Mouse (Mus musculus): ENCODE results near the gene Itm2b.

The Itm2b gene

DNA sequence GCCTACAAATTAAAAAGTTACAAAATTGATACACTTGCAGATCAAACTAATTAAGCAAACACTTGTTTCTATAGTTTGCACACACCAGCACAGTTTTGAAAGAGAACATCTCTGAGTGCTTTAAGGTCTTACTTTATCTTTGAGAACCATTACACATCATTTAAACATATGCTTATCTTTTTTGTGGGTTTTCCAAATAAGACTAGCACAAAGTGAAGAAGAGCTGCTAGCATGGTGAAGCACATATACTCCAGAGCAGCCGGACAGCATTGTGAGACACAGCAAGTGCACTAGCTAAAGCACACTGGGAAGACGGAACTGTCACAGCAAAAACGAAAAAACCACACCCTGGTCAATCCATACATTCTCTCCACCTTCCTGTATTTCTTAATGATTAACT lies 62.9 kb downstream of the Itm2b start:
- no peak for DNase-seq (ENCODE audit: low spot score)

DNA sequence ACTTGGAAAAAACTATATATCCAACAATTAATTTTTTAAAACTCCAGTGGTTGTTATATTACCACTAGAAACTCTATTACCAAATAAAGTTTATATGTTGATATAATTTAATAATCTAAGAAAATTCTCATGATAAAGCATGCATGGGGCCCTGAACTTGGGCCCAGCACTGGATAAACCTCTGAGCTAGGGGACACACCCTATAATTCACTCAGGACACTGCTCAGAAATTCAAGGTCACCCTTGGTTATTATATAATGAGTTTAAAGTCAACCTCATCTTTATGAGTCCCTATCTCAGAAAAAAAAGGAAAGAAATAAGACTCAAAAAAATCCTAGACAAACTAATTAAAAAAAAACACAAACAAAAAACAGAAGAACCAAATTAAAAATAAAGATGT lies 68.2 kb downstream of the Itm2b start:
- no peak for DNase-seq (ENCODE audit: low spot score)

DNA sequence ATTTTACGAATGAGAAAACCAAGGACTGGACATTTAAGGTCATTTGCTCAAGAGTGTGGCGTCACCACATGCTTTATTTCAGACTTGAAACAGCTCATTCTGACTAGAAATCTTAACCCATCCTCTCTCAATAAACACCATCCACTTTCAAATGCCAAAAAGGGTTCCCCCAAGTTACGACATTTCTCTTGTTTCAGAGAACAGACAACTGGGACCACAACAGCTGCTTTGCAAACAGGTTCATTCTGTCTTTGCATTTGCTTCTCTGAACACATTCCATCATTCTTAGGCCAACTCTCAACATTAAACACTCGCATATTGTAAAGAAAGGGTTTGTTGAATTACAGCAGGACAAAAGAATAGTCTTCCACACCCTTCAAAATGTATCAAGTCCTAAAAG lies 71.2 kb downstream of the Itm2b start:
- DNase-seq (ENCODE audit: low spot score), result no peak

DNA sequence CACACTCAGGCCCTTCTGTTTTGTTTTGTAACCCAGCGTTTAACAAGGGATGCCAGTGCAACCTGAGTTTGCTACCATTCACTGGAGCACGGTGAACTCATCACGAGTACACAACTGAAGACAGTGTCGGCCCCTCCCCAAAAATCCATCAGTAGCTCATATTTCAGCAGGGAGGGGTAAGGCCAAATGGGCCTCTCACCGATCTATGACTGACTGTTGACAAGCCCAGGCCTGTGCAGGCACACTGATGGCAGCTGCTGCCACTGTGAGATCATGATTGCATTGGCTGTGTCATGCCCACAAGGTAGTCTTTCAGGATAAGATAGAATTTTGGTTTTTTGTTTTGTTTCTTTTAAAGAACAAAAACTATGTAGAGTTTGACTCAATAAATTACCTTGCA lies 71.7 kb downstream of the Itm2b start:
- no peak for DNase-seq (ENCODE audit: low spot score)

DNA sequence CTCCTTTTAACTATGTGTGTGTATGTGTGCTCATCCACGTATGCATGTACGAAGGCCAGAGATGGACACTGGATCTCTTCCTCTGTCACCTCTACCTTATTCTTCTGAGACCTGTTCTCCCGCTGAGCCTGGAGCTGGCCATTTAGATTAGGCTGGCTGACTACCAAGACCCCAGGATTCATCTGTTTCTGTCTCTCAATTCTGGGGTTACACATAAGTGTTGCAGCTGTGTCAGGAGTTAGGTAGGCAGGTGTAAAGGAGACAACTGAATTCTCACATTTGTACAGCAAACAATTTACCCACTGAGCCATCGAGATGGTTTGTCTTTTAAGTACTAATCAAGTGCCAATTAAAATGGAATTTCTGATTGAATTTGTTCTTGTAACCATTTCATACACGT lies 72.2 kb downstream of the Itm2b start:
- no peak for DNase-seq (ENCODE audit: low spot score)
